Mouse (Mus musculus) heart, embryonic 16.5 days (tissue): Measurements from ENCODE around the gene Carmil3. TPM values are rescaled to one million over a fixed set of nuclear protein-coding genes. Genes with fewer than 3 reads are reported as not detected.
A peak's percentile ranks its signal among the peaks of the same experiment; 100 is the strongest.

Experiments
- ATAC-seq: fragments of 200-750 bp; cut with Nextera tagmentation; replicated peaks from 2 replicates; pipeline ENCODE4 v1.8.0; 2017; ENCODE audit warnings: moderate number of reproducible peaks; ENCODE audit not compliant: insufficient read depth, low FRiP score; ENCODE audit errors: extremely low read depth
- H3K27ac ChIP-seq: fragments of 300-500 bp; sonication (generic); 2 replicates; pipeline ENCODE4 v1.5.1; 2014; ENCODE audit warnings: mild to moderate bottlenecking, low read length, control low read depth, moderate library complexity
- H3K27me3 ChIP-seq: fragments of 300-500 bp; sonication (generic); 2 replicates; pipeline ENCODE4 v1.6.1; 2014; ENCODE audit warnings: low read length, mixed read lengths; ENCODE audit not compliant: control insufficient read depth, insufficient read depth
- H3K36me3 ChIP-seq: fragments of 300-500 bp; sonication (generic); 2 replicates; pipeline ENCODE4 v1.6.1; 2014; ENCODE audit not compliant: control insufficient read depth, insufficient read depth
- H3K4me1 ChIP-seq: fragments of 300-500 bp; sonication (generic); 2 replicates; pipeline ENCODE4 v1.6.1; 2014; ENCODE audit warnings: low read length, mixed read lengths; ENCODE audit not compliant: control insufficient read depth, insufficient read depth
- H3K4me2 ChIP-seq: fragments of 300-500 bp; sonication (generic); 2 replicates; pipeline ENCODE4 v1.6.1; 2014; ENCODE audit warnings: low read depth, mild to moderate bottlenecking, control low read depth, low read length
- H3K4me3 ChIP-seq: fragments of 300-500 bp; sonication (generic); 2 replicates; pipeline ENCODE4 v1.5.1; 2014; ENCODE audit warnings: mild to moderate bottlenecking, control low read depth, low read length
- H3K9ac ChIP-seq: fragments of 300-500 bp; sonication (generic); 2 replicates; pipeline ENCODE4 v1.6.1; 2014; ENCODE audit warnings: low read length, control low read depth
- H3K9me3 ChIP-seq: fragments of 300-500 bp; sonication (generic); replicated peaks from 2 replicates; pipeline ENCODE4 v1.6.1; 2016; ENCODE audit warnings: low read length; ENCODE audit not compliant: control insufficient read depth
- WGBS: fragments of 180-500 bp; shearing (Covaris S2); extraction: QIAGEN DNeasy Blood & Tissue Kit; methylation state at CpG from one replicate; pipeline ENCODE4 v1.1.7; 2014; 5-methylcytosine and 5-hydroxymethylcytosine counted together
- polyA plus RNA-seq: library from polyadenylated mRNA; unstranded; fragments of >200 nt; fragmentation: Nextera tagmentation; extraction: Ambion mirVana; gene quantifications from 2 replicates; pipeline ENCODE4 v1.2.1, GENCODE M21; 2015

Carmil3 gene
- 1.3 and 1.9 TPM in 2 replicates for polyA plus RNA-seq

DNA sequence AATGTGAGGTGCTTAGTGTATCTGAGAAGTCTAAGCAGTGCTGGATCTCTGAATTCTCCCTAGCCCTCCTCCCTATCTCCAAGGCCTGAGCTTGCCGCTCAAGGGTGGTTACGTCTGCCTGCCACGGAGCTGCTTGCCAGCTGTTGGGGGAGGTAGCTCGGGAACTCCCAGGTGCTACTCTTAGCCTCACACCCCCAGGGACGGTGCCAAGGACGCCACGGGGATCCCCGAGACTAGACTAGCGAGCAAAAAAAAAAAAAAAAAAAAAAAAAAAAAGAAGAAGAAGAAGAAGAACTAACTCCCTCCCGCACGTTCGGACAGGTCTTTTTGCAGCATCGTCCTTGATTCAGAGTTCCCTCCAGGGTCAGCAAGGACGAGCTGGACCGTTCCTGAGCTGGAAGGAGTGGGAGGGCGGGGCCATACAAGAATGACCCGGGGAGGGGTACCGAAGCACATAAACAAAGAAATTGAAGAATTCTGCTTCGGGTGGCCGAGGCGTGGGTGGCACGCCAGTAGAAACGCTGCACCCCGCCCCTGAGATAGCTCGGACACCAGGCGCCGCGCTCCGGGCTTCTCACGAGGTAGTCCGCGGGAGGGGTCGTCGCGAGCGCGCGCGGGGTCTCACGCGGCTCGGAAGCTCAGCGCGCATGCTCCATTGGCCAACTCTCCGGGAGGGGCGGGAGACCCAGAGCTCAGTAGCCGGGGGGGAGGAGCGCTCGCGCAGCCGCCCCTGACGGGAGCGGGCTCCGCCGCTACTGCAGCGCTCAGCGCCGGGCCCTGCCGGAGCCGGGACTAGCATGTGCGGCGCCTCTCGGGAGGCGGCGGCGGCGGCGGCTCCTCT is at the start of gene Carmil3:
Gene Carmil3, plus strand, starts transcription at position 291 of the 841 bp plus-strand sequence.
- Histone ChIP-seq H3K9ac (peak within 1 kb of the TSS; percentile 74), H3K4me1 (peaks cover 6% of the 10 kb centered on the region), H3K36me3 (peaks cover 5% of the 10 kb centered on the region), H3K4me3 (peak within 1 kb of the TSS; percentile 76), H3K4me2 (peak within 1 kb of the TSS; percentile 90), H3K9me3 (no peaks in the 10 kb centered on the region), H3K27ac (peak within 1 kb of the TSS; percentile 47), H3K27me3 (no peaks in the 10 kb centered on the region; the same call in 1 of the 2 replicates)
- WGBS = under 1% methylated on average over 67 of the region's 68 CpGs
- ATAC-seq = peak; percentile 82

DNA sequence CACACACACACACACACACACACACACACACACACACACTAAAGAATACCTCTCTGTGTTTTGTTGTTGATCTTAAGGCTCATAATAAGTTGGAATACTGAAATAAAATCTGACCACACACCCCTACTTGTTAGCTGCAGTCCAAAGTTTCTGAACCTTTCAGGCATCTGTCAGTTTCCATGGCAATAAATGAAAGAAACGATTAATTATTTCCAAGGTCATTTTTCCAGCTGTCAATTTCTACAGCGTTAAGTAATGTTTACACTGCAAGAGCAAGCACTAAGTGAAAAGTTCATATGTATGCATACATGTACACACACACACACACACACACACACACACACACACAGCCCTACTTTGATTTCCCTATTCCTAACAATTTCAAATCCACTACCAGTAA is 32.8 kb upstream of the Carmil3 start:
- 77% methylated on average over 2 of the region's 2 CpGs for WGBS
- H3K4me3 ChIP-seq = no peak overlapping the region
- H3K9ac ChIP-seq = no peak overlapping the region
- no peaks in the 10 kb centered on the region for H3K4me1 ChIP-seq
- no peak overlapping the region for H3K27ac ChIP-seq
- no peaks in the 10 kb centered on the region for H3K36me3 ChIP-seq
- H3K27me3 ChIP-seq = no peaks in the 10 kb centered on the region
- ATAC-seq = no peak
- peaks cover 6% of the 10 kb centered on the region for H3K9me3 ChIP-seq
- H3K4me2 ChIP-seq = no peak overlapping the region

DNA sequence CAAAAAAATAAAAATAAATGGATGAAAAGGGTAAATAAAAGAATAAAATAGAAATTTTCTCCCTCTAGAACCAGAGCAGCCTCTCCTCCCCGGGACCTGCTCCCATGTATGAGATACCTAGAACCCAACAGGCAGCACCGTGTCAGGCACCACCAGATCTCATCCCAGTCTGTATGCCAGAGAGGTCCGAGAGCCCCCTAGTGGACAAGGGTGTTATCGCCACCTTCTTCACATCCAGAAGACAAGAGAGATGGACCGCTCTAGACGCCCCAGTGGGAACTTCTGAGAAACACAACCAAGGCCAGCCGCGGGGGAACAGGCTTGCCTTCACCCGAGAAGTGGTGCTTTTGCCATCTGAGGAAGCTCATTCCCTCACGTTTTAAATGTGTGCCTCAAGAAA is 32.2 kb upstream of the Carmil3 start:
- Histone ChIP-seq H3K27me3 (no peaks in the 10 kb centered on the region), H3K4me2 (no peak overlapping the region), H3K27ac (no peak overlapping the region), H3K9me3 (peaks cover 6% of the 10 kb centered on the region), H3K36me3 (no peaks in the 10 kb centered on the region), H3K4me1 (no peaks in the 10 kb centered on the region), H3K9ac (no peak overlapping the region), H3K4me3 (no peak overlapping the region)
- ATAC-seq = no peak
- WGBS = 16% methylated on average over 10 of the region's 10 CpGs

DNA sequence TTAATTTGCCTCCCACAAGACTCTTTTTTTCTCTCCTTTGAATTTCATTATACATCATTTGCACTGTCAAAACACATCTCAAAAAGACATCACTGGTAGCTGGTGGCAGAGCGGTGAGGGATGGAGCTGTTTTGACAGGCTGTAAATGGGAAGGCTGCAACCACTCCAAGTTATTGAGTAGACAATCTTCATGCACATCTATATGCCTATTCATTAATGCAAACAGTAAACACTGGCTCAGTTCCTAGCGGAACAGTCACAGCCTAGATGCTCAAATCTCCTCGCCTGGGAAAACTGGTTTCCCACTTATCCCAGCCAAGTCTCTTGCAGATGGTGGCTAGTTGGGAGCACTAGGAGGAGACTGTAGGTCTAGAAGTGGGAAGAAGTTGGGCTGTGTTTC is 31.7 kb upstream of the Carmil3 start:
- WGBS = 82% methylated on average over 3 of the region's 3 CpGs

DNA sequence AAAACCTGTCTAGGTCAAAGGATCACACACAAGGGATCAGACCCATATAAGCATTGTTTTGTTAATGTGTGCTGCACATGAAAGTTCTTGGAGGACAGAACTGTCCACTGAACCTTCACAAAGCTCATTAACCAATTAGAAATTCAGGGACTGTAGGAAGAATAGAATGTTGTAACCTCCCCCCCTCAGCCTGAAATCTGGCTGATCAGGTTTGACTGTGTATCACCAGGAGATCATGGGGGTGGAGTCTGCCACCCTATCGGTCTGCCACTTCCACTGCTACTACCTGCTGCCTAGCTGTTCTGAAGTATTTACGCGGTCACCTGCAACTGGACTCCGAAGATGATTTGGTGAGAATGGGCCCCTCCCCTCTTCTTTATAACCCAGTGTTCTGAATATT is 30.7 kb upstream of the Carmil3 start:
- H3K9ac ChIP-seq = no peak overlapping the region
- 61% methylated on average over 4 of the region's 4 CpGs for WGBS
- peaks cover 3% of the 10 kb centered on the region; the same call in 1 of the 2 replicates for H3K9me3 ChIP-seq
- H3K4me1 ChIP-seq = no peaks in the 10 kb centered on the region
- no peaks in the 10 kb centered on the region for H3K36me3 ChIP-seq
- ATAC-seq = no peak
- no peaks in the 10 kb centered on the region for H3K27me3 ChIP-seq
- no peak overlapping the region for H3K27ac ChIP-seq
- no peak overlapping the region for H3K4me2 ChIP-seq
- no peak overlapping the region for H3K4me3 ChIP-seq

More for the DNA sequence above, 31.7 kb upstream of the Carmil3 start:
- Histone ChIP-seq H3K27me3 (no peaks in the 10 kb centered on the region), H3K27ac (no peak overlapping the region), H3K9me3 (peaks cover 3% of the 10 kb centered on the region), H3K9ac (no peak overlapping the region), H3K4me2 (no peak overlapping the region), H3K36me3 (no peaks in the 10 kb centered on the region), H3K4me1 (no peaks in the 10 kb centered on the region), H3K4me3 (no peak overlapping the region)
- ATAC-seq = no peak

DNA sequence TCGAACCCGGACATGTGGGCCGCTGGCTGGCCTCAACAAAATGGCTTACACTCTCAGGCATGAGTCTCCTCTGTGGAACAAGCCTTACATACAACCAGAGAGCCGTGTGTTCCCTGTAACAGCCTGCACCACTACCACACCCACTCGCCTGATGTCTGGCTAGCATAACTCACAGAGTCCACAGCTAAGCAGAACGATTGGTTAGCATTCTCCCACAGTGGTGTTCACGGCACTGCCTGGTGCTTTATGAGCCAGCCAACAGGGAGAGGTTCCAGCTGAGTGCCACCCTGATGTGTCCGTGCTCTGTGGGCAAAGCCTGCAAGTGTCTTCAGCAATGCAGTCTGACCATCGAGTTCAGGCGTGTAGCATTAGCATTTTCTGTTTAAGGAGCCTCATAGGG is 30.2 kb upstream of the Carmil3 start:
- 65% methylated on average over 10 of the region's 10 CpGs for WGBS

GRCm38 (mm10) chr14:55461757-55462156 is 28.7 kb upstream of the Carmil3 start:
- 35% methylated on average over 4 of the region's 4 CpGs for WGBS
- no peaks in the 10 kb centered on the region for H3K27me3 ChIP-seq
- no peaks in the 10 kb centered on the region for H3K36me3 ChIP-seq
- no peak overlapping the region for H3K4me3 ChIP-seq
- H3K4me1 ChIP-seq = no peaks in the 10 kb centered on the region
- no peak for ATAC-seq
- H3K27ac ChIP-seq = no peak overlapping the region
- H3K9ac ChIP-seq = no peak overlapping the region
- no peaks in the 10 kb centered on the region for H3K9me3 ChIP-seq
- H3K4me2 ChIP-seq = no peak overlapping the region

More for the DNA sequence above, 30.2 kb upstream of the Carmil3 start:
- Histone ChIP-seq H3K9me3 (peaks cover 3% of the 10 kb centered on the region; the same call in 1 of the 2 replicates), H3K27me3 (no peaks in the 10 kb centered on the region), H3K4me1 (no peaks in the 10 kb centered on the region), H3K4me3 (no peak overlapping the region), H3K36me3 (no peaks in the 10 kb centered on the region), H3K9ac (no peak overlapping the region), H3K4me2 (no peak overlapping the region), H3K27ac (no peak overlapping the region)
- no peak for ATAC-seq

- Histone ChIP-seq H3K36me3 (no peaks in the 10 kb centered on the region), H3K4me1 (0 out of 2 replicates have a peak, but pooled peaks cover 6% of the 10 kb centered on the region), H3K4me2 (no peak overlapping the region), H3K9ac (no peak overlapping the region), H3K27me3 (0 out of 2 replicates have a peak, but pooled peaks cover 2% of the 10 kb centered on the region), H3K9me3 (no peaks in the 10 kb centered on the region), H3K4me3 (no peak overlapping the region), H3K27ac (no peak overlapping the region)
- no peak for ATAC-seq
- 63% methylated on average over 4 of the region's 4 CpGs for WGBS
Measured at GRCm38 (mm10) chr14:55466481-55466880, 24.0 kb upstream of the Carmil3 start.

DNA sequence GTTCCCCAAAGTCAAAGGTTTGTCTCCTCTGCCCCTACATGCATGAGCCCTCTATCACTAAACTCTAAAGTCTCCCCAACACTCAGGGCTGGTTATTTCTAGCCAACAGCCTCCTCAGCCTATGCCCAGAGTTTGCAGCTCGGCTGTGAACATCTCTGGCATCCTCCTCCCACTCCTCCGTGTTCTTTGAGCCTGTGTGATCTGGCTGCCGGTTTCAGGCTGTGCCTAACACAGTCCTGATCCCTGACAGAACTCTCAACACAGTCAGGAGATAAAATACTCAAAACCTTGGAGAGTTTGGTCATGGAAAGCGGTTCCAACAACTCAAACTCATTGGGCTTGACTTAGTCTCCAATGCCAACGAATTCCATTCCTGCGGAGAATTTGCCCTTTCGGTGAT is 23.3 kb upstream of the Carmil3 start:
- 0 out of 2 replicates have a peak, but pooled peaks cover 6% of the 10 kb centered on the region for H3K4me1 ChIP-seq
- no peak overlapping the region for H3K27ac ChIP-seq
- no peak for ATAC-seq
- 0 out of 2 replicates have a peak, but pooled peaks cover 2% of the 10 kb centered on the region for H3K27me3 ChIP-seq
- H3K9me3 ChIP-seq = no peaks in the 10 kb centered on the region
- H3K36me3 ChIP-seq = no peaks in the 10 kb centered on the region
- H3K4me2 ChIP-seq = no peak overlapping the region
- 54% methylated on average over 7 of the region's 7 CpGs for WGBS
- H3K9ac ChIP-seq = no peak overlapping the region
- no peak overlapping the region for H3K4me3 ChIP-seq
